Mouse (Mus musculus) forebrain, embryonic 16.5 days (tissue): ENCODE results near the gene Camk2g. TPM values are rescaled to one million over a fixed set of nuclear protein-coding genes. Genes with fewer than 3 reads are reported as not detected.

ENCODE experiments used
- ATAC-seq: fragments of 200-750 bp; cut with Nextera tagmentation; 2 replicates; pipeline ENCODE4 v1.8.0; 2017; ENCODE audit warnings: mild to moderate bottlenecking, moderate library complexity
- H3K27ac ChIP-seq: fragments of 300-500 bp; sonication (generic); 2 replicates; pipeline ENCODE4 v1.5.1; 2014; ENCODE audit warnings: low read length, control low read depth
- H3K27me3 ChIP-seq: fragments of 300-500 bp; sonication (generic); replicated peaks from 2 replicates; pipeline ENCODE4 v1.6.1; 2014; ENCODE audit warnings: low read length; ENCODE audit not compliant: control insufficient read depth, insufficient read depth
- H3K36me3 ChIP-seq: fragments of 300-500 bp; sonication (generic); 2 replicates; pipeline ENCODE4 v1.6.1; 2014; ENCODE audit not compliant: control insufficient read depth, insufficient read depth
- H3K4me1 ChIP-seq: fragments of 300-500 bp; sonication (generic); replicated peaks from 2 replicates; pipeline ENCODE4 v1.6.1; 2014; ENCODE audit warnings: low read length; ENCODE audit not compliant: control insufficient read depth, insufficient read depth
- H3K4me2 ChIP-seq: fragments of 300-500 bp; sonication (generic); 2 replicates; pipeline ENCODE4 v1.6.1; 2014; ENCODE audit warnings: mild to moderate bottlenecking, low read length, control low read depth
- H3K4me3 ChIP-seq: fragments of 300-500 bp; sonication (generic); replicated peaks from 2 replicates; pipeline ENCODE4 v1.5.1; 2014; ENCODE audit warnings: mild to moderate bottlenecking, low read length, control low read depth
- H3K9ac ChIP-seq: fragments of 300-500 bp; sonication (generic); replicated peaks from 2 replicates; pipeline ENCODE4 v1.6.1; 2014; ENCODE audit warnings: low read depth, low read length, control low read depth
- H3K9me3 ChIP-seq: fragments of 300-500 bp; sonication (generic); 2 replicates; pipeline ENCODE4 v1.6.1; 2016; ENCODE audit warnings: low read length; ENCODE audit not compliant: control insufficient read depth
- WGBS: fragments of 180-500 bp; shearing (Covaris S2); extraction: QIAGEN DNeasy Blood & Tissue Kit; methylation state at CpG from one replicate; pipeline ENCODE4 v1.1.7; 2014; 5-methylcytosine and 5-hydroxymethylcytosine counted together
- polyA plus RNA-seq: library from polyadenylated mRNA; unstranded; fragments of >200 nt; fragmentation: Nextera tagmentation; extraction: Ambion mirVana; gene quantifications from 2 replicates; pipeline ENCODE4 v1.2.1, GENCODE M21; 2015

Camk2g gene
- polyA plus RNA-seq: 123 and 127 TPM in 2 replicates

- Histone ChIP-seq H3K36me3 (no peaks in the 10 kb centered on the region), H3K4me1 (peaks cover 17% of the 10 kb centered on the region), H3K27ac (peak within 1 kb of the TSS; percentile 63), H3K9me3 (no peaks in the 10 kb centered on the region), H3K9ac (peak within 1 kb of the TSS; percentile 79), H3K27me3 (no peaks in the 10 kb centered on the region), H3K4me2 (peak within 1 kb of the TSS; percentile 83), H3K4me3 (peak within 1 kb of the TSS; percentile 82)
- peak; percentile 90 for ATAC-seq
- under 1% methylated on average over 61 of the region's 76 CpGs for WGBS
Observed at GRCm38 (mm10) chr14:20793758-20794531, at the start of gene Camk2g. Camk2g (minus strand) TSS chr14:20794088.

DNA sequence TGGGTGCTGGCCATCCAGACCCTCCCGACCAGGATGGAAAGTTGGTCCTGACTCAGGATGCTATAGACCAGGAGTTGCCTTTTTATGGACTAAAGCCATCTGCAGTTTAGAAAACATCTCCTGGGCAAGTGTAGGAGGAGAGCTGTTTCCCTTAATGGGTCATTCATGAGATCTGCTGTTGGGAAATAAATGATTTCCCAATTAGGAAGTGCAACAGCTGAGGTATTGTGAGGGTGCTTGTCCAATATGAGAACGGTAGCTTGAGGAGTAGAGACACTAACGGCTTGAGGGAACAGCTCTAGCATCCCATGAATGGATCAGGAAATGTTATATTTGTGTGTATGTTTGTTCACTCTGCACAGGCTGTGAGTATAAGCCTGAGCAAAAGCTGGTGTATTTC, 48.7 kb upstream of the Camk2g start:
- H3K4me1 ChIP-seq: no peaks in the 10 kb centered on the region

DNA sequence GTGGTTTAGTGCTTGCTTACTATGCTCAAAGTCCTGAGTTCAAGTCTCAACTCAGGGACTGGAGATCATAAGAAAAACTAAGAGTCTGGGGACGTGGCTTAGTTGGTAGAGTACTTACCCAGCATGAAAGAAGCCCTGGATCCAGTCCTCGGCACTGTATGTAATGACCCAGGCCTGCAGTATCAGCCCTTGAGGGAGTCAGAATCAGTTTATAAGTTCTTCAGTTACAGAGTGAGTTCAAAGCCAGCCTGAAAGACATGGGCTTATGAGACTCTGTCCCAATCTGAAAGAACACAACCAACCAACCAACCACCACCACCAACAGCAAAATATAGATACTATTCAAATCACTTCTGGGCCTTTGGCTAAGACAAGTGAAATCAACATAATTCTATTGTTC, 47.6 kb upstream of the Camk2g start:
- Histone ChIP-seq H3K4me3 (no peak overlapping the region), H3K4me2 (no peak overlapping the region), H3K27ac (no peak overlapping the region), H3K4me1 (peaks cover 6% of the 10 kb centered on the region), H3K9me3 (no peaks in the 10 kb centered on the region), H3K27me3 (no peaks in the 10 kb centered on the region), H3K9ac (no peak overlapping the region), H3K36me3 (no peaks in the 10 kb centered on the region)
- 84% methylated on average over 2 of the region's 2 CpGs for WGBS
- ATAC-seq: no peak

More for the DNA sequence above, 48.7 kb upstream of the Camk2g start:
- no peak overlapping the region for H3K9ac ChIP-seq
- no peak for ATAC-seq
- H3K4me3 ChIP-seq: no peak overlapping the region
- WGBS: 61% methylated on average over 3 of the region's 3 CpGs
- H3K9me3 ChIP-seq: no peaks in the 10 kb centered on the region
- H3K36me3 ChIP-seq: no peaks in the 10 kb centered on the region
- no peak overlapping the region for H3K27ac ChIP-seq
- H3K4me2 ChIP-seq: no peak overlapping the region
- no peaks in the 10 kb centered on the region for H3K27me3 ChIP-seq

DNA sequence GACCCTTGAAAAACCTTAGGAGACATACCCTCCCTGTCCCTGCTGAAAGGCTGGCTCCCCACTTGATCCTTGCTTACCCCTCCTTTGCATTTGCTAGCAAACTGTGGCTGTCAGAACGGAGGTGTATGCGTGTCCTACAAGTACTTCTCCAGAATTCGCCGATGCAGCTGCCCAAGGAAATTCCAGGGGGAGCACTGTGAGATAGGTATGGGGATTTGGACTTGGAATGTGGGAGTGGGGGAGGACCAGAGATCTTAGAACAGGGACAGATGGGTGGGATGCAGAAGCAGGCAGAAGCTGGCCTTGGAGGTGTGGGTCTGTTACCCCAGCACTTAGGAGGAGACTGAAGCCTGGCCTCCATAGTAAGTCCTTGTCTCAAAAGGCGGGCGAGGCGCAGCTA, 43.8 kb upstream of the Camk2g start:
- no peaks in the 10 kb centered on the region for H3K9me3 ChIP-seq
- no peaks in the 10 kb centered on the region for H3K36me3 ChIP-seq
- H3K9ac ChIP-seq: no peak overlapping the region
- H3K4me2 ChIP-seq: no peak overlapping the region
- peaks cover 6% of the 10 kb centered on the region for H3K4me1 ChIP-seq
- ATAC-seq: no peak
- H3K27me3 ChIP-seq: no peaks in the 10 kb centered on the region
- whole genome bisulfite sequencing: 78% methylated on average over 7 of the region's 7 CpGs
- no peak overlapping the region for H3K4me3 ChIP-seq
- H3K27ac ChIP-seq: no peak overlapping the region

DNA sequence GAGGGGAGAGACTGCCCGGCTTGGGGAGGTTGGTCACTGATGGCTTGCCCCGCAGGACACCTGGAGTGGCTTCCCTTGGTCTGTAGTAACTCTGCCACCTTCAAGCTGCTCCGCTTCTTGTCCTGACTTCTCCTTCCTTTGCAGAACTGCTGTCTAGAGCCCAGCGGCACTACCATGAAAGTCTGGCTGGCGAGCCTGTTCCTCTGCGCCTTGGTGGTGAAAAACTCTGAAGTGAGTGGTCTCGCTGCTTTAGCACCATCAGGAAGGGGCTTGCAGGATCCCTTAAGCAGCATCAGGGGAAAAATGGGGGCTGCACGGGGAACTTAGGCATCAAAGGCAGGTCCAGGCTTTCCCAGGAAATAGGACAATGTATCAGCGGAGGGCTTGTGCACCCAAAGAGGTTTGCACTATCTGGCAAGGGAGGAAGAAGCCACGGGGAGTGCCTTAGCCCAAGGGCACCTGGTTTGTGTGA, 43.1 kb upstream of the Camk2g start:
- Histone ChIP-seq H3K4me3 (peak overlapping the region; percentile 49), H3K27me3 (no peaks in the 10 kb centered on the region), H3K4me2 (peak overlapping the region; percentile 92), H3K27ac (no peak overlapping the region), H3K4me1 (peaks cover 6% of the 10 kb centered on the region), H3K9me3 (no peaks in the 10 kb centered on the region), H3K9ac (peak overlapping the region; percentile 63), H3K36me3 (no peaks in the 10 kb centered on the region)
- peak; percentile 26 for ATAC-seq
- WGBS: 6% methylated on average over 10 of the region's 10 CpGs

GRCm38 (mm10) chr14:20836171-20836904, 42.5 kb upstream of the Camk2g start, which contains the start of gene Plau:
Plau (plus strand) TSS chr14:20836660.
- peaks cover 6% of the 10 kb centered on the region for H3K4me1 ChIP-seq
- H3K4me3 ChIP-seq: peak within 1 kb of the TSS; percentile 49
- ATAC-seq: peak; percentile 92
- peak within 1 kb of the TSS; percentile 92 for H3K4me2 ChIP-seq
- no peaks in the 10 kb centered on the region for H3K9me3 ChIP-seq
- peak within 1 kb of the TSS; percentile 63 for H3K9ac ChIP-seq
- no peaks in the 10 kb centered on the region for H3K27me3 ChIP-seq
- H3K36me3 ChIP-seq: no peaks in the 10 kb centered on the region
- WGBS: under 1% methylated on average over 33 of the region's 33 CpGs
- no peak within 1 kb of the TSS for H3K27ac ChIP-seq

DNA sequence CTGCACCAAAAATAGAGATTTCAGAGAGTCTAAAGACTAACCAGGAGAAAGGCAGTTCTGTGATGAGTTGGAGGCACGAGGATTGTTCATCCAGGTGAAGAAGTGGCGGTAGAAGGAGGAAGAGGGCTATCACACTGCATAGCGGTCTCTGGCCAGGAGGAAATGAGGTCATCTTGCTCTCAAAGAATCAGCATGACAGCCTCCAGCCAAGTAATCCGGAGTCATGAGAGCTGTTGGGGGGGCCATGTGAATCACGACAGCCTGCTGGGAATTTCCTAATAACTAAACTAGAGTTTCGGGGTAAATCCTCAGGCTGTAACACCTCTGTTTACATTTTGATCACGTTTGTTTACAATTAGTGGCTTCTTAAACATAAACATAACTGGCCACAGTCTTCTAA, 40.2 kb upstream of the Camk2g start:
- no peak for ATAC-seq
- H3K4me1 ChIP-seq: peaks cover 6% of the 10 kb centered on the region
- H3K27me3 ChIP-seq: no peaks in the 10 kb centered on the region
- no peaks in the 10 kb centered on the region for H3K36me3 ChIP-seq
- no peak overlapping the region for H3K4me3 ChIP-seq
- no peak overlapping the region for H3K9ac ChIP-seq
- H3K9me3 ChIP-seq: no peaks in the 10 kb centered on the region
- no peak overlapping the region for H3K27ac ChIP-seq
- H3K4me2 ChIP-seq: no peak overlapping the region
- WGBS: 66% methylated on average over 7 of the region's 7 CpGs

DNA sequence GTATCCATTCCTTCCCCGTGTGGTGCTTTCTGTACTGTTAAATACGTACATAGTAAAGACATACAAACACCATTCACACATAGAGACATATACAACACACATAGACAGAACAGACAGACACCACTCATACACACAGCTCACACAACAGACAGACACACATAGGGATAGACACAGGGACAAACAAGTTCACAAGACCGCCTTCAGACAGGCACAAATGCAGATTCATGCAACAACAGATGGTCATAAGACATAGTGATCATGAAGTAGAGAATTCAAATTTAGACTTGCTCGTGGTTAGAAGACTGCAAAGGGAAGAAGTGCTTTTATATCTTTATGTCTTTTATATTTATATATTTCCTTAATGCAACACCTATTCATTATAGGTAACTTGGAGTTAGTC, 39.6 kb upstream of the Camk2g start:
- Histone ChIP-seq H3K4me1 (peaks cover 6% of the 10 kb centered on the region), H3K4me2 (no peak overlapping the region), H3K27me3 (no peaks in the 10 kb centered on the region), H3K9me3 (no peaks in the 10 kb centered on the region), H3K36me3 (no peaks in the 10 kb centered on the region), H3K27ac (no peak overlapping the region), H3K4me3 (no peak overlapping the region), H3K9ac (no peak overlapping the region)
- no peak for ATAC-seq
- 84% methylated on average over 4 of the region's 4 CpGs for WGBS

GRCm38 (mm10) chr14:20831915-20832314, 38.0 kb upstream of the Camk2g start:
- no peak overlapping the region for H3K4me2 ChIP-seq
- H3K27ac ChIP-seq: no peak overlapping the region
- H3K27me3 ChIP-seq: no peaks in the 10 kb centered on the region
- H3K9me3 ChIP-seq: no peaks in the 10 kb centered on the region
- 79% methylated on average over 1 of the region's 1 CpGs for WGBS
- no peak overlapping the region for H3K4me3 ChIP-seq
- no peak overlapping the region for H3K9ac ChIP-seq
- H3K36me3 ChIP-seq: no peaks in the 10 kb centered on the region
- no peak for ATAC-seq
- H3K4me1 ChIP-seq: peaks cover 4% of the 10 kb centered on the region
